Comparison of ENCODE assay signal across 8 mouse cellular contexts in the genomic region with DNA sequence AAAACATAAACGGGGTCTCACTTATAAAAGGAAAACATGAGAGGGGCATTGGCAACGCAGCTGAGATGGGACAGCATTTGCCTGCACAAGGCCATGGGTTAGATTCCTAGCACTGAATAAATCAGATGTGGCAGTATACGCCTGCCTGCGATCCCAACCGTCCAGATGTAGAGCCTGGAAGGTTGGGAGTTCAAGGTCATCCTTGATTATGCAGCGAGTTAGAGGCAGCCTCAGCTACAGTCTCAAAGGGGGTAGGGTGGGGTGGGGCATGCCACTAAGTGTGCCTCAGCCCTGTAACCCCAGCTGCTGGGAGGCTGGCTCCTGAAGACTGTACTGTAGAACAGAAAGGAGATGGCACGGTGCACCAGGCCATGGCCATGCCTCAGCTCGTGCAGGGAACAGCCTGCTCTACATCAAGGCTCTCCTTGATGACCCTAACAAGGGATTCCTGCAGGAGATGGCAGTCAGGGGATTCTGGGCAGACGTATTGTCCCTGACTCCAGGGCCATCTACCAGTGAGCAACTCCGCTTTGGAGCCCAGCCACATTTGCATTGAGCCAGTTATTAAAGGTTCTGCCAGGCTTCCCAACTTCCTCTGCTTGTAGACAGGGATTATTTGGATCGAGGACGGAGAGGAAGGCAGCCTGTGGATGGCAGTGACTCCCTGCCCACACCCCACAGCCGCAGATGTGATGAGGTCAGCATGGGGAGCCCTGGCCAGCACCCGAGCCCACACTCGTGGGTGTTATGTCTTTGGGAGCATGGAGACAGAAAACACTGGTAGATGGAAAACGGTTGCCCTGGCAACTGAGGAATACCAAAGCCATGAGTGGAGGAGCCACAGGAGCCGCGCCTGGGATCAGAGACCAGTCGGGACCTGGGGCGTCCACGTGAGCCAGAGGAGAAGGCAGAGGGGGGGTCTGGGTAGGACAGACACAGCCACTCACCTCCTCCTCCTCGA. TPM values are rescaled to one million over a fixed set of nuclear protein-coding genes. Genes with fewer than 3 reads are reported as not detected.
DNase-seq lines count a peak whose midpoint lies in the region; ATAC-seq and TF ChIP-seq lines count a peak whose summit lies in the region.

No protein-coding gene starts in this region.

- DNase-seq in gastrocnemius, adult 2 months: peak; percentile 42
- no peak for DNase-seq in gastrocnemius, adult 8-10 months (ENCODE audit: low spot score in 2 of 2)
- peak; percentile 75 for DNase-seq in R1 (ENCODE audit: low read depth, low spot score)
- DNase-seq in layer of hippocampus, adult 9-11 months: peak; percentile 45
- DNase-seq in yolk sac, embryonic 10.5 days (ENCODE audit: low spot score): no peak
- no peak for DNase-seq in heart, postnatal 14 days

- H3K36me3 ChIP-seq in midbrain, embryonic 15.5 days (replicated peaks): no peaks in the 10 kb centered on the region

- intact Hi-C loops in gastrocnemius, adult 2 months (cut with DNase I): no loop called here
- intact Hi-C loops in heart, postnatal 14 days (cut with DNase I): no loop called here

- H3K27ac ChIP-seq in gastrocnemius, adult 2 months: 0 out of 2 replicates have a peak overlapping the region, but pooled peaks have one; percentile 2
- peak overlapping the region; percentile 16; the same call in 1 of the 2 replicates for H3K27ac ChIP-seq in midbrain, embryonic 15.5 days

- ATAC-seq in midbrain, embryonic 15.5 days (replicated peaks): peak; percentile 69
- no peak for ATAC-seq in monocyte, adult 5-6 weeks (replicated peaks; ENCODE audit: insufficient number of reproducible peaks, low FRiP score, low TSS enrichment, poor library complexity, severe bottlenecking)

- TF ChIP-seq CTCF in gastrocnemius, adult 2 months (IDR thresholded peaks at IDR 0.05): no peak

- no peak overlapping the region for H3K9ac ChIP-seq in midbrain, embryonic 15.5 days

- WGBS in midbrain, embryonic 15.5 days: 50% methylated on average over 22 of the region's 22 CpGs

- no peak overlapping the region for H3K4me3 ChIP-seq in gastrocnemius, adult 2 months
- H3K4me3 ChIP-seq in midbrain, embryonic 15.5 days: no peak overlapping the region

- H3K4me2 ChIP-seq in midbrain, embryonic 15.5 days: no peak overlapping the region

- no peaks in the 10 kb centered on the region for H3K9me3 ChIP-seq in midbrain, embryonic 15.5 days

- peaks cover 9% of the 10 kb centered on the region for H3K4me1 ChIP-seq in midbrain, embryonic 15.5 days

- peaks cover 5% of the 10 kb centered on the region; the same call in 1 of the 2 replicates for H3K27me3 ChIP-seq in midbrain, embryonic 15.5 days (replicated peaks)

RNA-seq across cellular contexts. Expression of a gene that starts 38.7 kb away (rescaled TPM):
- 1 to 10 TPM; 1.6 to 2.6 TPM for total RNA-seq in gastrocnemius, adult 2 months (2021)
- 1 to 10 TPM; 2.1 to 2.7 (median 2.4) TPM for total RNA-seq in gastrocnemius, adult 8-10 months (2022)
- polyA plus RNA-seq in midbrain, embryonic 15.5 days (2015; fragmentation: Nextera tagmentation; extraction: Ambion mirVana): 5.1 and 5.4 TPM in 2 replicates
- 3.0 to 6.1 TPM (median 5.4 TPM) in 3 replicates for total RNA-seq in monocyte, adult 5-6 weeks (2017)
- 1 to 10 TPM; 7.0 to 7.2 TPM for total RNA-seq in heart, postnatal 14 days (2021)

Comparison
In these comparisons a context has a peak if more than half of its experiments do, and no peak if none do; other contexts are left out.
1. DNase-seq: peak in gastrocnemius, adult 2 months (single experiment), R1 (single experiment) and layer of hippocampus, adult 9-11 months (single experiment); none in gastrocnemius, adult 8-10 months (0 of 2), yolk sac, embryonic 10.5 days (single experiment) and heart, postnatal 14 days (0 of 2).